Mouse (Mus musculus) kidney, embryonic 14.5 days (tissue): ENCODE results near the gene Lmntd1. TPM values are rescaled to one million over a fixed set of nuclear protein-coding genes. Genes with fewer than 3 reads are reported as not detected.

Experiments used
- ATAC-seq: fragments of 200-750 bp; cut with Nextera tagmentation; 2 replicates; pipeline ENCODE4 v1.8.0; 2017; ENCODE audit warnings: moderate number of reproducible peaks, mild to moderate bottlenecking, moderate TSS enrichment, moderate library complexity; ENCODE audit not compliant: low FRiP score, low TSS enrichment
- H3K27ac ChIP-seq: fragments of 300-500 bp; sonication (generic); 2 replicates; pipeline ENCODE4 v1.5.1; 2014; ENCODE audit warnings: low read depth, mild to moderate bottlenecking, low read length, moderate library complexity, mixed read lengths
- H3K27me3 ChIP-seq: fragments of 300-500 bp; sonication (generic); 2 replicates; pipeline ENCODE4 v1.6.1; 2014; ENCODE audit warnings: mild to moderate bottlenecking, low read length; ENCODE audit not compliant: control insufficient read depth, insufficient read depth
- H3K36me3 ChIP-seq: fragments of 300-500 bp; sonication (generic); 2 replicates; pipeline ENCODE4 v1.6.1; 2014; ENCODE audit warnings: low read length, mixed read lengths; ENCODE audit not compliant: control insufficient read depth, insufficient read depth
- H3K4me1 ChIP-seq: fragments of 300-500 bp; sonication (generic); 2 replicates; pipeline ENCODE4 v1.6.1; 2014; ENCODE audit warnings: low read length, mixed read lengths; ENCODE audit not compliant: control insufficient read depth, insufficient read depth
- H3K4me2 ChIP-seq: fragments of 300-500 bp; sonication (generic); replicated peaks from 2 replicates; pipeline ENCODE4 v1.6.1; 2014; ENCODE audit warnings: low read depth, mild to moderate bottlenecking, low read length
- H3K4me3 ChIP-seq: fragments of 300-500 bp; sonication (generic); 2 replicates; pipeline ENCODE4 v1.5.1; 2014; ENCODE audit warnings: mild to moderate bottlenecking, low read length
- H3K9ac ChIP-seq: fragments of 300-500 bp; sonication (generic); 2 replicates; pipeline ENCODE4 v1.6.1; 2014; ENCODE audit warnings: low read depth, mild to moderate bottlenecking, low read length, moderate library complexity
- H3K9me3 ChIP-seq: fragments of 300-500 bp; sonication (generic); 2 replicates; pipeline ENCODE4 v1.6.1; 2016; ENCODE audit warnings: low read length; ENCODE audit not compliant: control insufficient read depth
- WGBS: fragments of 180-500 bp; shearing (Covaris S2); extraction: QIAGEN DNeasy Blood & Tissue Kit; methylation state at CpG from one replicate; pipeline ENCODE4 v1.1.7; 2014; 5-methylcytosine and 5-hydroxymethylcytosine counted together
- polyA plus RNA-seq: library from polyadenylated mRNA; unstranded; fragments of >200 nt; fragmentation: Nextera tagmentation; extraction: Ambion mirVana; gene quantifications from 2 replicates; pipeline ENCODE4 v1.2.1, GENCODE M21; 2014

Lmntd1 gene
- polyA plus RNA-seq, 1 experiment from 2014 or later = 2.0 TPM

- no peaks in the 10 kb centered on the region for H3K27me3 ChIP-seq
- no peak overlapping the region for H3K4me3 ChIP-seq
- ATAC-seq = 0 out of 2 replicates have a peak, but pooled peaks have one; percentile 32
- H3K9me3 ChIP-seq = no peaks in the 10 kb centered on the region
- no peak overlapping the region for H3K27ac ChIP-seq
- 0 out of 2 replicates have a peak, but pooled peaks cover 4% of the 10 kb centered on the region for H3K4me1 ChIP-seq
- WGBS = 39% methylated on average over 13 of the region's 13 CpGs
- H3K36me3 ChIP-seq = no peaks in the 10 kb centered on the region
- no peak overlapping the region for H3K4me2 ChIP-seq
- H3K9ac ChIP-seq = no peak overlapping the region
Observed at GRCm38 (mm10) chr6:145442786-145443185, 171.3 kb downstream of the Lmntd1 start.

- WGBS = 59% methylated on average over 18 of the region's 18 CpGs
Observed at GRCm38 (mm10) chr6:145441416-145442110, 172.6 kb downstream of the Lmntd1 start.

GRCm38 (mm10) chr6:145438851-145439250 lies 175.3 kb downstream of the Lmntd1 start:
- Histone ChIP-seq H3K4me1 (0 out of 2 replicates have a peak, but pooled peaks cover 4% of the 10 kb centered on the region), H3K4me2 (no peak overlapping the region), H3K4me3 (no peak overlapping the region), H3K27ac (no peak overlapping the region), H3K9ac (no peak overlapping the region), H3K36me3 (no peaks in the 10 kb centered on the region), H3K9me3 (no peaks in the 10 kb centered on the region), H3K27me3 (no peaks in the 10 kb centered on the region)
- ATAC-seq = no peak
- WGBS = 85% methylated on average over 5 of the region's 5 CpGs

More at GRCm38 (mm10) chr6:145441416-145442110, 172.6 kb downstream of the Lmntd1 start:
- Histone ChIP-seq H3K4me3 (no peak overlapping the region), H3K9me3 (no peaks in the 10 kb centered on the region), H3K36me3 (no peaks in the 10 kb centered on the region), H3K9ac (no peak overlapping the region), H3K27ac (peak overlapping the region; percentile 51; the same call in 1 of the 2 replicates), H3K4me2 (no peak overlapping the region), H3K27me3 (no peaks in the 10 kb centered on the region), H3K4me1 (0 out of 2 replicates have a peak, but pooled peaks cover 4% of the 10 kb centered on the region)
- peak; percentile 59; the same call in 1 of the 2 replicates for ATAC-seq

GRCm38 (mm10) chr6:145435764-145436163 lies 178.4 kb downstream of the Lmntd1 start:
- Histone ChIP-seq H3K4me3 (no peak overlapping the region), H3K4me2 (no peak overlapping the region), H3K4me1 (no peaks in the 10 kb centered on the region), H3K9ac (no peak overlapping the region), H3K27me3 (no peaks in the 10 kb centered on the region), H3K27ac (no peak overlapping the region), H3K36me3 (no peaks in the 10 kb centered on the region), H3K9me3 (no peaks in the 10 kb centered on the region)
- 81% methylated on average over 10 of the region's 10 CpGs for WGBS
- no peak for ATAC-seq

GRCm38 (mm10) chr6:145435156-145435555 lies 179.0 kb downstream of the Lmntd1 start:
- Histone ChIP-seq H3K4me2 (no peak overlapping the region), H3K9me3 (no peaks in the 10 kb centered on the region), H3K4me1 (no peaks in the 10 kb centered on the region), H3K27me3 (no peaks in the 10 kb centered on the region), H3K36me3 (no peaks in the 10 kb centered on the region), H3K27ac (no peak overlapping the region), H3K4me3 (no peak overlapping the region), H3K9ac (no peak overlapping the region)
- ATAC-seq = no peak
- 100% methylated on average over 1 of the region's 1 CpGs for WGBS

GRCm38 (mm10) chr6:145433897-145434296 lies 180.2 kb downstream of the Lmntd1 start:
- no peaks in the 10 kb centered on the region for H3K4me1 ChIP-seq
- no peaks in the 10 kb centered on the region for H3K9me3 ChIP-seq
- no peaks in the 10 kb centered on the region for H3K27me3 ChIP-seq
- no peak overlapping the region for H3K27ac ChIP-seq
- H3K4me2 ChIP-seq = no peak overlapping the region
- H3K4me3 ChIP-seq = no peak overlapping the region
- WGBS = 60% methylated on average over 8 of the region's 8 CpGs
- ATAC-seq = no peak
- no peak overlapping the region for H3K9ac ChIP-seq
- H3K36me3 ChIP-seq = no peaks in the 10 kb centered on the region

- Histone ChIP-seq H3K27me3 (no peaks in the 10 kb centered on the region), H3K9me3 (no peaks in the 10 kb centered on the region), H3K4me1 (no peaks in the 10 kb centered on the region), H3K27ac (no peak overlapping the region), H3K9ac (no peak overlapping the region), H3K4me2 (no peak overlapping the region), H3K36me3 (no peaks in the 10 kb centered on the region), H3K4me3 (no peak overlapping the region)
- no peak for ATAC-seq
- 52% methylated on average over 11 of the region's 11 CpGs for WGBS
Observed at GRCm38 (mm10) chr6:145432711-145433708, 181.1 kb downstream of the Lmntd1 start.

GRCm38 (mm10) chr6:145431747-145432146 lies 182.4 kb downstream of the Lmntd1 start:
- Histone ChIP-seq H3K9ac (no peak overlapping the region), H3K4me1 (no peaks in the 10 kb centered on the region), H3K27ac (no peak overlapping the region), H3K4me2 (no peak overlapping the region), H3K4me3 (no peak overlapping the region), H3K36me3 (no peaks in the 10 kb centered on the region), H3K27me3 (no peaks in the 10 kb centered on the region), H3K9me3 (no peaks in the 10 kb centered on the region)
- WGBS = 83% methylated on average over 14 of the region's 14 CpGs
- no peak for ATAC-seq
